Mouse (Mus musculus) neural tube, embryonic 13.5 days (tissue): ENCODE measurements around the gene Wdr64. TPM values are rescaled to one million over a fixed set of nuclear protein-coding genes. Genes with fewer than 3 reads are reported as not detected.

Experiments
- ATAC-seq: fragments of 200-750 bp; cut with Nextera tagmentation; 2 replicates; pipeline ENCODE4 v1.8.0; 2017; ENCODE audit warnings: low read depth, mild to moderate bottlenecking, moderate TSS enrichment, moderate library complexity
- H3K27ac ChIP-seq: fragments of 300-500 bp; sonication (generic); replicated peaks from 2 replicates; pipeline ENCODE4 v1.5.1; 2015; ENCODE audit warnings: moderate library complexity, mild to moderate bottlenecking, inconsistent platforms
- H3K27me3 ChIP-seq: fragments of 300-500 bp; sonication (generic); 2 replicates; pipeline ENCODE4 v1.6.1; 2015; ENCODE audit warnings: mild to moderate bottlenecking, inconsistent platforms
- H3K36me3 ChIP-seq: fragments of 300-500 bp; sonication (generic); 2 replicates; pipeline ENCODE4 v1.6.1; 2015; ENCODE audit warnings: mild to moderate bottlenecking, inconsistent platforms
- H3K4me1 ChIP-seq: fragments of 300-500 bp; sonication (generic); replicated peaks from 2 replicates; pipeline ENCODE4 v1.6.1; 2015; ENCODE audit warnings: inconsistent platforms
- H3K4me2 ChIP-seq: fragments of 300-500 bp; sonication (generic); 2 replicates; pipeline ENCODE4 v1.6.1; 2015; ENCODE audit warnings: inconsistent platforms, mild to moderate bottlenecking, moderate library complexity
- H3K4me3 ChIP-seq: fragments of 300-500 bp; sonication (generic); 2 replicates; pipeline ENCODE4 v1.5.1; 2015; ENCODE audit warnings: mild to moderate bottlenecking, inconsistent platforms
- H3K9ac ChIP-seq: fragments of 300-500 bp; sonication (generic); 2 replicates; pipeline ENCODE4 v1.6.1; 2015; ENCODE audit warnings: moderate library complexity, mild to moderate bottlenecking, inconsistent platforms
- H3K9me3 ChIP-seq: fragments of 300-500 bp; sonication (generic); 2 replicates; pipeline ENCODE4 v1.6.1; 2016; ENCODE audit warnings: inconsistent platforms
- WGBS: fragments of 180-500 bp; shearing (Covaris S2); methylation state at CpG from one replicate; pipeline ENCODE4 v1.1.7; 2015; 5-methylcytosine and 5-hydroxymethylcytosine counted together
- polyA plus RNA-seq: library from polyadenylated mRNA; unstranded; fragments of >200 nt; fragmentation: Nextera tagmentation; extraction: Ambion mirVana; gene quantifications from 2 replicates; pipeline ENCODE4 v1.2.1, GENCODE M21; 2015

The Wdr64 gene
- polyA plus RNA-seq, 1 experiment from 2014 or later = not detected

DNA sequence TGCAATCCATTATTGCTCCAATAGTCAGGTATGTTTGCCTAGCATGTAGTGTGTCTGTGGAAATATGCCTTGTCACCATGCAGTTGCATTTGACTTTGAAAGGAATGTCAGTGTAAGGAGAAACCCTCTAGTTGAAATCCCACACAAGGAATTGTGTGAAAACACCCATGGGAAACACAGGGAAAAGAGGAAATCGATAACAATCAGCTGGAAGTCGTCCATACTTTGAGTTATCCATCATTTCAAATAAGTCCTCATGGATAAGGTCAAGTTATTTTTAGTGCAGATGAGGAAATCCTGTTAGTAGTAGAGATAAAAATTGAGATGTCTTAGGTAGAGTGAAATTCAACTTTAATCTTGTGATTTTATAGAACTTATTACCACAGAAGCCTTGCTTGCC, 96.3 kb downstream of the Wdr64 start:
- no peak overlapping the region for H3K4me3 ChIP-seq
- no peaks in the 10 kb centered on the region for H3K4me1 ChIP-seq
- 77% methylated on average over 2 of the region's 2 CpGs for WGBS
- H3K4me2 ChIP-seq = no peak overlapping the region
- no peak overlapping the region for H3K9ac ChIP-seq
- H3K36me3 ChIP-seq = no peaks in the 10 kb centered on the region
- H3K27ac ChIP-seq = no peak overlapping the region
- H3K9me3 ChIP-seq = no peaks in the 10 kb centered on the region
- H3K27me3 ChIP-seq = no peaks in the 10 kb centered on the region
- no peak for ATAC-seq

DNA sequence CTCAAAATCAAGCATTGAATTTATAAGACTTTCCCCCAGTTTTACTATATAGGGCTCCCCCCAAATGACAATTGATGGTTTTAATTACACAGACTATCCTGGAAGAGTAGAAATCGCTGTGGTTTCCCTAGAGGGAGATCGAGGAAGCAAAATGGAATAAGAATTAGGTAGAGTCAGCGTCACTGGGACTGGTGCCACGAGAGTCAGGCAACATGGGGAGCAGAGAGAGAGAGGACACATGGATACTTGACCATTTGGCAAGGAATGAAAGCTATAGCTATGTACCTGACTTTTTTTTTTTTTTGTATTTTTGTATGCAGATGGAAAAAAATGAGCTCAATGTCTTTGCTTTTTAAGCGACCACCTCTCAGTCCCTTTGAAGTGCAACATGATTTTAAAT, 110.0 kb downstream of the Wdr64 start:
- no peaks in the 10 kb centered on the region for H3K27me3 ChIP-seq
- H3K36me3 ChIP-seq = no peaks in the 10 kb centered on the region
- H3K4me3 ChIP-seq = no peak overlapping the region
- ATAC-seq = no peak
- H3K9ac ChIP-seq = no peak overlapping the region
- no peaks in the 10 kb centered on the region for H3K9me3 ChIP-seq
- no peak overlapping the region for H3K4me2 ChIP-seq
- no peaks in the 10 kb centered on the region for H3K4me1 ChIP-seq
- whole genome bisulfite sequencing = 63% methylated on average over 5 of the region's 5 CpGs
- H3K27ac ChIP-seq = no peak overlapping the region

DNA sequence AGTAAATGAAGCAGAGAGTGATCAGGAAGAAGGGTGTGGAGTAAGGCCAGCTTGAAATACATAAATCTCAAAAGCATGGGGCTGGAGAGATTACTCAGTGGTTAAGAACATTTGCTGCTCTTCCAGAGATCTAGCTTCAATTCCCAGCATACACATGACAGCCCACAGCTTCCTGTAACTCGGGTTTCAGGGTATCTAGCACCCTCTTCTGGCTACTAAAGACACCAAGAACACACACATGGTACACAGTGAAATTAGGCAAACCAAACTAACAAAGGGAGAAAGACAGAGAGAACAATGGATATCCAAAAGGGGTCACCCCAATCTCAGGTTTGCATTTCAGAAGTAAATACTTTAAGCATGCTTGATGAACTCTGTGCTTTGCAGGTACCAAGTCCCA, 113.2 kb downstream of the Wdr64 start:
- H3K36me3 ChIP-seq = no peaks in the 10 kb centered on the region
- no peak overlapping the region for H3K4me3 ChIP-seq
- no peaks in the 10 kb centered on the region for H3K27me3 ChIP-seq
- H3K27ac ChIP-seq = no peak overlapping the region
- H3K9ac ChIP-seq = no peak overlapping the region
- no peaks in the 10 kb centered on the region for H3K9me3 ChIP-seq
- ATAC-seq = no peak
- H3K4me1 ChIP-seq = no peaks in the 10 kb centered on the region
- no peak overlapping the region for H3K4me2 ChIP-seq
- 16% methylated on average over 1 of the region's 1 CpGs for WGBS

DNA sequence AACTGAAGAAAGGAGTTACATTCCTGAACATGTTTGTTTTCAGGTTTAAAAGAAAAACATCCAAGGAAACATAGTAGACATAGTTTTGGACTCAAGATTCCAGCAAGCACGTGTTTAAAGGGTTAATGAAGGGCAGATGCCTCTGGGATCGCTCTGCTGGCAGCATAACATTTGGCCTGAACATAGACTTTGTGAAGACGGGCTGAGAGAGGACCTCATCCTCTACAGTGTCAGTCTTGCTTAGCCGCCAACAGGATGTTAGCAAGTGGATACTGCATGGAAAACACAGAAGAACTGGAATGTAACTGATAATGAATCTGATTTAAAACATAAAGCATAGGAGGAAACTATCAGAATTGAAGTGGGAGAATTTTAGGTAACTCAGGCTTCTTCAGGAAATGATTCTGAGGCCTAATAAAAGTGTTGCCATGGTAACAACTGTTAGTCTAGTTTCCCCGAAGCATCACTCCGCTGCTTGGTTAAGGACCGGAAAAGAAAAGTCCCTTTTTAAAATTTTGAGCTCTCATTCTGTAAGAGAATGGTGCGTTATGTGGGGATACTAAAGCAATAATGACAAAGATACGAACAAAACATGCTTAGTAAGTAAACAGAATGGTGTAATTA, 125.5 kb downstream of the Wdr64 start:
- Histone ChIP-seq H3K4me2 (no peak overlapping the region), H3K9me3 (no peaks in the 10 kb centered on the region), H3K36me3 (no peaks in the 10 kb centered on the region), H3K27ac (no peak overlapping the region), H3K27me3 (no peaks in the 10 kb centered on the region), H3K9ac (no peak overlapping the region), H3K4me1 (no peaks in the 10 kb centered on the region; the same call in 1 of the 2 replicates), H3K4me3 (no peak overlapping the region)
- ATAC-seq = no peak
- 63% methylated on average over 9 of the region's 9 CpGs for WGBS

DNA sequence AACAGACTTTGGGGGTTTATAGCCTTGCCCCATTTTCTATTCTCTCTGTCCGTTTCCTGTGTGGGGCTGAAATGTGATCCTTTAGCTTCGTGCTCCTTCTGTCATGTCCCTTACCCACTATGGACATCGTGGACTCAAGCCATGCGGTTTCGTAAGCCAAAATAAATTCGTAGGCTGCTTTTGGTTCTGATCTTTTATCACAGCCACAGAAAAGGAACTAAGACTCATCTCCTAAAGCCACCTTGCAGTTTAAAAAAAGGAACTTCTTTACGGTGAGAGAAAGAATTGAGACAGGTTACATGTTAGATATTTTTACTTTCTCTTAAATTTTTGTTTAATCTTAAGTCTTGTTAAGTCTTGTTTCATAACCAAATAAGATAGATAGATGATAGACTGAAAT, 130.1 kb downstream of the Wdr64 start:
- WGBS = 84% methylated on average over 7 of the region's 7 CpGs

DNA sequence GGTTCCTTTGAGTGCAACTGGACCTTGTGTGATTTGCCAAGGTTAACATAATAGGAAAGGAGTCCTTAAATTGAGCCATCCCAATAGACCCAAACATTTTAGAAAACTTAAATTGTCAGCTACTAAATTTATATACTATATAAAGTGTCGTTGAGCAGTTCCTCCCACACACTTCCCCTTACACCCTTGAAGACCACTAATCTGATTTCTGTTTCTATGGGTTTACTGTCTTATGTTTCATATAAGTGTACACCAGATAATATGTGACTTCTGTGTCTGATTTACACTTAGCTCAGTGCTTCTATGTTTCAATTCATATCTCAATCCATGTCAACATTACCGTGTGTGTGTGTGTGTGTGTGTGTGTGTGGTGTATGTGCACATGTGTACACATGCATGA, 130.8 kb downstream of the Wdr64 start:
- Histone ChIP-seq H3K27ac (no peak overlapping the region), H3K4me3 (no peak overlapping the region), H3K27me3 (no peaks in the 10 kb centered on the region), H3K4me1 (no peaks in the 10 kb centered on the region), H3K36me3 (no peaks in the 10 kb centered on the region), H3K9me3 (no peaks in the 10 kb centered on the region), H3K9ac (no peak overlapping the region), H3K4me2 (no peak overlapping the region)
- 89% methylated on average over 2 of the region's 2 CpGs for WGBS
- no peak for ATAC-seq

More for the DNA sequence above, 130.1 kb downstream of the Wdr64 start:
- Histone ChIP-seq H3K4me1 (no peaks in the 10 kb centered on the region; the same call in 1 of the 2 replicates), H3K9ac (no peak overlapping the region), H3K4me2 (no peak overlapping the region), H3K36me3 (no peaks in the 10 kb centered on the region), H3K4me3 (no peak overlapping the region), H3K27ac (no peak overlapping the region), H3K27me3 (no peaks in the 10 kb centered on the region), H3K9me3 (no peaks in the 10 kb centered on the region)
- no peak for ATAC-seq

DNA sequence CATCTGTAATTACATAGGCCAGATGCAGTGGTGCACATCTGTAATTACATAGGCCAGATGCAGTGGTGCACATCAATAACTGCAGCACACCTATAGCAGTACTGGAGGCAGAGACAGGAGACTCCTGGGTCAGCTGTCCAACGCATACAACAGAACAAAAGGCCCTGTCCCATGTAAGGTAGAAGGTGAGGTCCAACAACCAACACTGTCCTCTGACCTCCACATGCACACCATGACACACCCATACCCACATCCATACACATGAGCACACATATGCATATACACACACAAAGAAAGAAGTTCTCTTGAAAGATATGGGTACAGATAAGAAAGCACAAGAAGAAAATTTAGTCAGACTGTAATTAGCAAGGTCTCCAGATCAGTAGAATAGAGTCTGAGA, 157.1 kb downstream of the Wdr64 start:
- H3K36me3 ChIP-seq = no peaks in the 10 kb centered on the region
- 95% methylated on average over 1 of the region's 1 CpGs for WGBS
- no peak overlapping the region for H3K4me3 ChIP-seq
- H3K27ac ChIP-seq = no peak overlapping the region
- H3K4me1 ChIP-seq = no peaks in the 10 kb centered on the region
- no peak overlapping the region for H3K9ac ChIP-seq
- no peak overlapping the region for H3K4me2 ChIP-seq
- no peak for ATAC-seq
- H3K27me3 ChIP-seq = no peaks in the 10 kb centered on the region
- H3K9me3 ChIP-seq = no peaks in the 10 kb centered on the region

Other genes with a start within 250 kb of the Wdr64 start
- gene Rgs7, start 206.1 kb upstream of the Wdr64 start, polyA plus RNA-seq = 30.3 and 31.5 TPM in 2 replicates
- 0.11 and 0.59 TPM in 2 replicates for gene Kmo, start 78.2 kb upstream of the Wdr64 start, polyA plus RNA-seq
- 77.1 and 77.4 TPM in 2 replicates for gene Fh1, start 73.0 kb upstream of the Wdr64 start, polyA plus RNA-seq
- 5.6 and 6.3 TPM in 2 replicates for gene Opn3, start 5.8 kb upstream of the Wdr64 start, polyA plus RNA-seq
- 3.5 and 3.6 TPM in 2 replicates for gene Chml, start 5.7 kb upstream of the Wdr64 start, polyA plus RNA-seq
- 7.9 and 12.9 TPM in 2 replicates for gene Exo1, start 182.0 kb downstream of the Wdr64 start, polyA plus RNA-seq
- gene Gm38100, start 221.7 kb downstream of the Wdr64 start, polyA plus RNA-seq = not detected in 2 replicates